Mouse (Mus musculus): ENCODE results near the gene Ap5s1. TPM values are rescaled to one million over a fixed set of nuclear protein-coding genes. Genes with fewer than 3 reads are reported as not detected.
"Not testable (repeated sequence)": the region's sequence is repeated elsewhere in the genome, so short reads cannot be mapped to it uniquely, and the experiment has no call there.

The Ap5s1 gene
- polyA plus RNA-seq, 1 experiment from 2014 or later, result 24.7 TPM

DNA sequence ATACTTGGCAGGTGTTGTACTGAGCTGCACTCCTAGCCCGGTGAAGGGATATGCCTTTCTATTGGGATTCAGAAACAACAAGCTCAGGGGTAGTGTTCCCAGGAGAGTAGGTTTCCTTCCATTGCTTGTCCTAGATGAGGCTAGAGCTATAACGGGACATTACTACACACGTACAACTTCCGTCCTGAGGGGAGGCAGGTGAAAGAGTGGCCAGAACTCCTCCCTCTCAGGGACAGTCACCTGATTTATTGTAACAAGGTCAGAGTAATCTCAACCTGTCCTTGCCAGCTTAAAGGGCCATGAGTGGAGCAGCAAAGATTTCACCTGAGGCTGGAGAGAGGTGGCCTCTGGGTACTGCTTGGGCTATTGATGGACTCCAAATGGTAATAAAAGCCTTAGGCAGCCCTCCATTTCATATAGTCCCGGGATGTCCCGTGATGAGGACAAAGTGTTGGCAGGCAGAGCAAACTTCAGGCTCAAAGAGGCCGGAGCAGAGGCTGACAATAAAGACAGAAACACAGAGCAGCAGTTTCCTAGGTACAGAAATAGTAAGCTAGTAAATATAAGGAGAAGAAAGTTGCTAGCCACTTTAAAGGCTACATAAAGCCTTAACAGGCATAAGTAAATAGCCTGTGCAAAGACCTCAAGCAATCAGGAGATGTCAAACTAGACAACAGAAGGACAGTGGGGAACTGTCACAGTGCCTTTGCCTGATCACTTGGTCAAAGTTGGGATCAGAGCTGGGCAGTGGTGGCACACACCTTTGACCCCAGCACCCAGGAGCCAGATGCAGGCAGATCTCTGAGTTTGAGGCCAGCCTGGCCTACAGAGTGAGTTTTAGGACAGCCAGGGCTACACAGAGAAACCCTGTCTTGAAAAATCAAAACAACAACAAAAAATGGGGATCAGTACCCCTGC is 9.3 kb downstream of the Ap5s1 start:
- no peak for DNase-seq (ENCODE audit: low read depth, low spot score)
- ChIA-PET POLR2A (no interaction called here), CTCF (no interaction called here)
- TF ChIP-seq CTCF (IDR thresholded peaks at IDR 0.05), result no peak
- ATAC-seq, result no peak
- in situ Hi-C loops (cut with MboI; ENCODE audit: low pct_unique_long_range_greater_than_20kb), result no loop called here
- H3K27me3 ChIP-seq, result no peaks in the 10 kb centered on the region

DNA sequence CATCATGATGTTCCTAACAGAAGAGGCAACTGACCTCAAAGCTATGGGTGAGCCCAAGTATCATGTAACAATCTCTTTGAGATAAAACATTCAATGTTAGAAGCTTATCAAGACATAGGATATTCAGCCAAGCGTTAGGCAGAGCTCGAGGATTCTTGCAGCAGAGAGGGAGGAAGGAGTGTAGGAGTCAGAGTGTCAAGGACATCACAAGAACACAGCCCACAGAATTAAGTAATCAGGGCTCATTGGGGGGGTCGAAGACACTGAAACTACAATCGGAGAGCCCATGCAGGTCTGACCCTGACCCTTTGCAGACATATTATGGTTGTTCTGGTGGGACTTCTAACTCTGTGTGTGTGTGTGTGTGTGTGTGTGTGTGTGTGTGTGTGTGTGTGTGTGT is 13.2 kb downstream of the Ap5s1 start:
- no peak for DNase-seq (ENCODE audit: low read depth, low spot score)
- H3K27me3 ChIP-seq, result no peaks in the 10 kb centered on the region
- ATAC-seq, result no peak
- no peak for TF ChIP-seq CTCF (IDR thresholded peaks at IDR 0.05)
- ChIA-PET CTCF (interaction anchor here (1.2 kb wide), 1 partner anchor 10 kb away, joined by 3 read pairs; no protein-coding TSS in a partner anchor), POLR2A (interaction anchor here (0.6 kb wide), 1 partner anchor 17 kb away, joined by 3 read pairs; no protein-coding TSS in a partner anchor)
- in situ Hi-C loops (cut with MboI; ENCODE audit: low pct_unique_long_range_greater_than_20kb), result no loop called here

DNA sequence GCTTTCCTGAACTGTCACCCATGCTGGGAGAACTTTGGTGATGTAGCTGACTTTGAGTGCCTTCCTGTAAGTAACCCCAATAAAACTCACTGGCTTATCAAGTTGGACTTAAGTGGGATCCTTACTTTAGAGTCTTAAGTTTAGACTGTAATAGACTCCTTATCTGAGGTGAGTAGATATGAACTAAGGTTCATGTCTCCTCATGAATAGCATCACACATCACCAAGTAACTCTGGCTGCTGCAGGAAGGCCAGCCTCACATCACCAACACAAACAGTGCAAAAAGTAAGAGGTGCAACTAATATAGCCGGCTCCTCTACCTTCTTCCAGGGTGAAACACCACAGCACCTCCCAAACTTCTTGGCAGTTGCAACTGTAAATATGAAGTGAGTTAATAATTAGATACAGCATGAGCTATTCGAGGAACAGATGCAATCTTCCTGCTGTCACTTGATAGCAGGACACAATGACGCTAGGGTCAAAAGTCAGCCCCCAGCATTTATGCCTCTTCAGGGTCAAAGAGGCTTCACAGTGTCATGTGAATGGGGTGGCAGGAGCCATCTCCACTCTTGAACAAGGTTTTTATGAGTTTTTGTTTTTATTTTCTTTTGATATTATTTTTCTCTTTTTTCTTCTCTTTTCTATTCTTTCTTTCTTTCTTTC is 15.1 kb downstream of the Ap5s1 start:
- no peak for DNase-seq (ENCODE audit: low read depth, low spot score)
- no peaks in the 10 kb centered on the region for H3K27me3 ChIP-seq
- no peak for ATAC-seq
- POLR2A ChIA-PET, result interaction anchor here (1.0 to 1.4 kb wide), 2 partner anchors 12 to 40 kb away, joined by 3 read pairs; partner anchors contain the start of gene Pank2
- in situ Hi-C loops (cut with MboI; ENCODE audit: low pct_unique_long_range_greater_than_20kb), result no loop called here
- CTCF ChIA-PET, result interaction anchor here (0.7 to 3.4 kb wide), 7 partner anchors 9 to 47 kb away, joined by 3 to 10 read pairs (median 4); partner anchors contain the start of genes Ap5s1 and Mavs
- TF ChIP-seq CTCF (IDR thresholded peaks at IDR 0.05), result no peak

DNA sequence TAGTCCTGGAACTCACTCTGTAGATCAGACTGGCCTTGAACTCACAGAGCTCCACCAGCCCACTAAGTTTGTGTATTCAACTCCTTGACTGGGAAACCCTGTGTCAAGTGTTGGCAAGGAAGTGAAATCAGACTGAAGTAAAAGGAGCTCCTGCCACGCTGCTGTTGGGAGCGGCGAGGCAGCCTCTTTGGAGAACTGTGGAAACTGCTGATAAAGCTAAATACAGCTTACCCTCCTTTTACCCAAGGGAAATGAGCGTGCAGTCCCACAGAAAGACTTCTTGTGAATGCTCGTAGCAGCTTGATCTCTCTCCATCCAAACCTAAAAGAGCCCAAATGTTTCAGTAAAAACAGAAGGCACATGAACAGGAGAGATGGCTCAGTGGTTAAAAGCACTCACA is 15.7 kb downstream of the Ap5s1 start:
- in situ Hi-C loops (cut with MboI; ENCODE audit: low pct_unique_long_range_greater_than_20kb), result no loop called here

DNA sequence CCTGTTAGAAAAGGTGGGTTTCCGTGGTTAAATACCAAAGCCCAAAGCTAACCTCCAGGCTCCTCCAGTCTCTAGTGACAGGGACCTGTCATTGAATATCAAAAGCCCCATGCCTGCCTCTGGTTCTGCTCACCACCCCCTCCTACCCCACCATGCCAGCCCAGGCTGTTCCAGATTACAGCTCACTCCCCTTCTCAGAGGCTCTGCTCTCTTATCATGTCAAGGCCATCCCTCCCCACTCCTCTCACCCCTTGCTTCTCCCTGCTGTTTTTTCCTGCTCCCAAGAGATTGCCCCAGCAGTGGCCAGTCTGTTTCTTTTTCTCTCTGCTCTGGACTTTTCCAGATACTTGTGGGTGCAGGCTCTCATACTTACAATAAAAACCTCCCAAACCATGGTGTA is 16.7 kb downstream of the Ap5s1 start:
- POLR2A ChIA-PET, result interaction anchor here (1.4 kb wide), 1 partner anchor 38 kb away, joined by 3 read pairs; the partner anchor contains the start of gene Pank2
- CTCF ChIA-PET, result interaction anchor here (2.0 to 3.4 kb wide), 2 partner anchors 9 to 13 kb away, joined by 6 to 10 read pairs; partner anchors contain the start of gene Mavs
- DNase-seq (ENCODE audit: low read depth, low spot score) (no peak), ATAC-seq (no peak)
- no peaks in the 10 kb centered on the region for H3K27me3 ChIP-seq
- TF ChIP-seq CTCF (IDR thresholded peaks at IDR 0.05), result no peak
- in situ Hi-C loops (cut with MboI; ENCODE audit: low pct_unique_long_range_greater_than_20kb), result no loop called here

More for the DNA sequence above, 15.7 kb downstream of the Ap5s1 start:
- CTCF ChIA-PET, result interaction anchor here (1.2 to 3.4 kb wide), 5 partner anchors 10 to 47 kb away, joined by 3 to 10 read pairs (median 6); partner anchors contain the start of gene Mavs
- POLR2A ChIA-PET, result interaction anchor here (1.4 kb wide), 1 partner anchor 39 kb away, joined by 3 read pairs; the partner anchor contains the start of gene Pank2
- no peak for ATAC-seq
- no peaks in the 10 kb centered on the region for H3K27me3 ChIP-seq
- no peak for DNase-seq (ENCODE audit: low read depth, low spot score)
- no peak for TF ChIP-seq CTCF (IDR thresholded peaks at IDR 0.05)

DNA sequence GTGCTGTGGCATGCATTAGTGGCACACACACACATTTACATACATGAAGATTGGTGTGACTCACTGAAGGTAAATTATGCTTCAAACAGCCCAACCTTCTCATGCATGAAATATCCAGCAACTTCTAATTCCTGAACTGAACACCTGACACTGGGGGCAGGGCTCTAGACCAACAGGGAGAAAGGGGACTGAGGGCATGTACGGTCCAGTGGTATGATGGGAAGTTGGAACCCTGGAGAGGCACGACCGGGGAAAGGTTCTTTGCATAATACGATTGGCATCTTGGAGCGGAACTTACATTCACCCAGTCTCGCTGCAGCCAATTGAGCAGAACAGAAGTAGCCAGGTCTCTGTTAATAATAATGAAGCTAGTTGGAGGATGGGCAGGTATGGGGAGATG is 18.3 kb downstream of the Ap5s1 start:
- in situ Hi-C loops (cut with MboI; ENCODE audit: low pct_unique_long_range_greater_than_20kb), result no loop called here
- CTCF ChIA-PET, result no interaction called here
- DNase-seq (ENCODE audit: low read depth, low spot score), result no peak

DNA sequence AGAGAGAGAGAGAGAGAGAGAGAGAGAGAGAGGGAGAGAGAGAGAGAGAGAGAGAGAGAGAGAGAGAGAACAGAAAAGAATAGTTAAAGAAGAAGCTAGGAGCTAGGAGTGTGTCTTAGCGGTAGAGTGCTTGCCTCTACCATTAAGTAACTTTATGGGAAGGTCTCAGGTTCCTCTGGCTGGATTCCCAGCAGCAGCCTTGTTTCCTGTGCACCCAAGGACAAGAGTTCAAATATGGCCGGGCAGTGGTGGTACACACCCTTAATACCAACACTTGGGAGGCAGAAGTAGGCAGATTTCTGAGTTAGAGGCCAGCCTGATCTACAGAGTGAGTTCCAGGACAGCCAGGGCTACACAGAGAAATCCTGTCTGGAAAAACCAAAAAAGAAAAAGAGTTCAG is 19.8 kb downstream of the Ap5s1 start:
- DNase-seq (ENCODE audit: low read depth, low spot score); H3K27me3 ChIP-seq; POLR2A ChIA-PET; CTCF ChIA-PET; ATAC-seq; in situ Hi-C loops (cut with MboI; ENCODE audit: low pct_unique_long_range_greater_than_20kb): not testable (repeated sequence)

More for the DNA sequence above, 18.3 kb downstream of the Ap5s1 start:
- TF ChIP-seq CTCF (IDR thresholded peaks at IDR 0.05), result no peak
- POLR2A ChIA-PET, result no interaction called here
- no peak for ATAC-seq
- H3K27me3 ChIP-seq, result no peaks in the 10 kb centered on the region

DNA sequence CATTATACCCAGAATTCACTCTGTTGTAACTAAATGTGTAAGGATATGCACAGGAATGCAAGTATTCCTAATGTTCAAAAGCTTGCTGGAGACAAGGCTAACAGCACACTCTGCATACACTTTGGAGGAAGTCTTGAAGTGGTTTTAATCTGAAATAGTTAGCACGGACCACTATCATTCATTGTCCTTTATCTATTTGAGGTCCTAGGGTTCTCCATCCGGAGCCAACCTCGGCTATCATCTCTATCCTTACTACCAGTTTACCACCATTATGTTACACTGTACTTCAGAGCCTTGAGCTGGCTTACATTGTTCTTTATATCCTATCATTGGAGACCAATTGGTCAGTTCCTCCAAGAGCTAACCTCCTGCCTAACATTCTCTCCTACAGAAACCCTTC is 20.4 kb downstream of the Ap5s1 start:
- in situ Hi-C loops (cut with MboI; ENCODE audit: low pct_unique_long_range_greater_than_20kb), result no loop called here
- POLR2A ChIA-PET, result no interaction called here
- DNase-seq (ENCODE audit: low read depth, low spot score), result no peak
- TF ChIP-seq CTCF (IDR thresholded peaks at IDR 0.05), result no peak
- no peak for ATAC-seq
- CTCF ChIA-PET, result no interaction called here
- H3K27me3 ChIP-seq, result no peaks in the 10 kb centered on the region

DNA sequence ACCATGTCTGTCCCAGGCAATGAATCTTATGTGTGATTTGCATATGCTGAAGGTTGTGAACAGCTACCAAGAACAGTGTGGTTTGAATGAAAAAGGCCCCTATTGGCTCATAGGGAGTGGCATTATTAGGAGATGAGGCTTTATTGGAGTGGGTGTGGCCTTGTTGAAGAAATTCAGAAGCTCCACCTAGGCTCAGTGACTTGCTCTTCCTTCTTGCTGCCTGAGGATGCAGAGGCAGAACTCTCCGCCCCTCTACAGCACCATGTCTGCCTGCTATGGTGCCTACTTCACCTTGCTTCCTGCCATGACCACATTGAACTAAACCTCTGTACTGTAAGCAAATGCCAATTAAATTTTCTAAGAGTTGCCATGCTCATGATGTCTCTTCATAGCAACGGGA is 25.7 kb downstream of the Ap5s1 start:
- no peaks in the 10 kb centered on the region for H3K27me3 ChIP-seq
- CTCF ChIA-PET, result interaction anchor here (2.9 kb wide), 1 partner anchor 10 kb away, joined by 10 read pairs; no protein-coding TSS in a partner anchor
- no peak for TF ChIP-seq CTCF (IDR thresholded peaks at IDR 0.05)
- no peak for DNase-seq (ENCODE audit: low read depth, low spot score)
- POLR2A ChIA-PET, result interaction anchor here (1.0 to 1.4 kb wide), 3 partner anchors 23 to 53 kb away, joined by 3 read pairs; partner anchors contain the start of gene Cenpb
- no peak for ATAC-seq
- in situ Hi-C loops (cut with MboI; ENCODE audit: low pct_unique_long_range_greater_than_20kb), result no loop called here

DNA sequence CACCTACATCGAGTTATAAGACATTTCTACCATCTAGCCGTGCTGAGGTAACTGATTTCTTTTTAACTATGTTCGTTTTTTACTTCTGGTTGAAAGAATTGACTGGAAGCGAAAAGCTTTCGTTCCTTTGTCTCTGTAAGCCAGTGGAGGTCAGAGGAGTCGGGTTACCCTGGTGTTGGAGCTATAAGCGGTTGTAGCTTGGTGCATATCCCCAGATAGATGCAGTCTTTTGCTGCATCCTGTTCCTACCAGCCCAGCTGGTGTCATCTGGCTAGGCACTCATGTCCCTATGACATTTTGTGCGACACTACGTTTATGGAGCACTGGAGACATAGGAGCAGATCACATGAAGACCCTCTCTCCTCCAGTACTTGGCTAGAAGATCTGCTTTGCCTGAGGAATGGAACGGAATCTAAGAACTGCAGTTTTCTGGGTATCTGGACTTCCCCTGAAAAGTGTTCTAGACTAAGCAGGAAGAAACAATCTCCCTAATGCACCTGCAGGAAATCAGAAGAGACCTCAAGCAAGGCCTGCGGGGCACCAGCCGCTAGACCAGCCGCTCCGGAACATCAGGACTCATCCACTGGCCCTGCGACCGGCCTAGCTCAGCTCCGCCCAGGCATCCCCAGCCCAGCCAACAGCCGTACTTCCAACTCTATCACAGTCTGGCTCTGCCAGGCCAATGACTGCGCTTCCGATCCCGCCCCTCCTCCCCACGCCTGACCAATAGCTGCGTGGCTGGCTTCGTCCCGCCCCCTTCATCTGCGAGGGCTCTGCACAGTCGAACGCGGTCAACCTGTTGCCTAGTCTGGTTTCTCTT is 26.6 kb downstream of the Ap5s1 start, which contains the start of gene Mavs:
Mavs (plus strand) TSS at position 757 of the 820 bp plus-strand sequence.
- TF ChIP-seq CTCF (IDR thresholded peaks at IDR 0.05), result no peak
- H3K27me3 ChIP-seq, result no peaks in the 10 kb centered on the region
- ATAC-seq (peak; percentile 100), DNase-seq (ENCODE audit: low read depth, low spot score) (peak; percentile 81)
- in situ Hi-C loops (cut with MboI; ENCODE audit: low pct_unique_long_range_greater_than_20kb), result no loop called here
- ChIA-PET POLR2A (interaction anchor here (1.1 to 1.4 kb wide), 2 partner anchors 24 to 54 kb away, joined by 3 read pairs; partner anchors contain the start of gene Cenpb), CTCF (interaction anchor here (1.7 to 2.9 kb wide), 2 partner anchors 11 to 20 kb away, joined by 4 to 10 read pairs; no protein-coding TSS in a partner anchor)

Measured in Patski (cell line).